Mouse (Mus musculus) CH12.LX (cell line): Measurements from ENCODE around the gene Lrrc29. TPM values are rescaled to one million over a fixed set of nuclear protein-coding genes. Genes with fewer than 3 reads are reported as not detected.

Experiments
- DNase-seq: peaks from one replicate; pipeline ENCODE4 v3.0.0-alpha.2; 2013; ENCODE audit errors: extremely low read depth
- H3K27ac ChIP-seq: 2 replicates; pipeline ENCODE4 v1.5.1; 2012; ENCODE audit warnings: low read depth, mild to moderate bottlenecking, control low read depth, moderate library complexity; ENCODE audit not compliant: insufficient read depth
- H3K27me3 ChIP-seq: replicated peaks from 2 replicates; pipeline ENCODE3; 2012; ENCODE audit warnings: inconsistent platforms
- H3K36me3 ChIP-seq, 2 experiments: replicated peaks in 1 of 2; 2 replicates each; pipeline versions ENCODE3 to v1.6.1; 2012; ENCODE audit warnings: inconsistent platforms in 1 of 2, low read length in 1 of 2, mild to moderate bottlenecking in 1 of 2, mixed read lengths in 1 of 2, moderate library complexity in 1 of 2; ENCODE audit not compliant: control insufficient read depth in 1 of 2, insufficient read depth in 1 of 2
- H3K4me1 ChIP-seq, 2 experiments: 2 replicates each; pipeline ENCODE4 v1.6.1; 2012; ENCODE audit warnings: inconsistent platforms in 1 of 2, moderate library complexity in 1 of 2; ENCODE audit not compliant: insufficient read depth in 2 of 2, control insufficient read depth in 1 of 2
- H3K4me2 ChIP-seq: 2 replicates; pipeline ENCODE4 v1.6.1; 2012; ENCODE audit warnings: low read depth, mild to moderate bottlenecking, control low read depth; ENCODE audit not compliant: poor library complexity, insufficient read depth, severe bottlenecking
- H3K4me3 ChIP-seq, 3 experiments: fragments of 150-350 bp in 1 of 3; sonication (generic) in 1 of 3; replicated peaks in 1 of 3; 2 replicates each; pipeline versions ENCODE3 to v1.5.1; 2011 to 2012; ENCODE audit warnings: low read depth in 2 of 3, low read length in 2 of 3, mild to moderate bottlenecking in 2 of 3, moderate library complexity in 2 of 3, control low read depth in 1 of 3, improper control_type of control experiment in 1 of 3, inconsistent platforms in 1 of 3, mixed read lengths in 1 of 3; ENCODE audit not compliant: poor library complexity in 1 of 3
- H3K79me2 ChIP-seq: replicated peaks from 2 replicates; pipeline ENCODE4 v1.6.1; 2012; ENCODE audit warnings: mild to moderate bottlenecking, moderate library complexity; ENCODE audit not compliant: control insufficient read depth, poor library complexity, insufficient read depth, severe bottlenecking; ENCODE audit errors: extremely low read depth
- H3K9ac ChIP-seq: 2 replicates; pipeline ENCODE4 v1.6.1; 2012; ENCODE audit warnings: low read depth, mild to moderate bottlenecking, control low read depth, moderate library complexity; ENCODE audit not compliant: insufficient read depth
- H3K9me3 ChIP-seq: replicated peaks from 2 replicates; pipeline ENCODE3; 2012; ENCODE audit warnings: low read length, inconsistent platforms, mixed read lengths
- BHLHE40 ChIP-seq: IDR thresholded peaks from 2 replicates; pipeline ENCODE4 v1.6.1; 2011; ENCODE audit warnings: mild to moderate bottlenecking, low read depth, low read length, improper control_type of control experiment
- CHD1 ChIP-seq: IDR thresholded peaks from 2 replicates; pipeline ENCODE4 v1.6.1; 2012; ENCODE audit warnings: low read depth, low read length, improper control_type of control experiment, inconsistent platforms
- CHD2 ChIP-seq: IDR thresholded peaks from 2 replicates; pipeline ENCODE4 v1.6.1; 2011; ENCODE audit warnings: low read length, improper control_type of control experiment
- CTCF ChIP-seq, 2 experiments: IDR thresholded peaks in 1 of 2; conservative IDR thresholded peaks in 1 of 2; 2 replicates each; pipeline ENCODE4 v1.5.1; 2011 to 2012; ENCODE audit warnings: low read depth in 2 of 2, low read length in 2 of 2, improper control_type of control experiment in 1 of 2, inconsistent platforms in 1 of 2, mild to moderate bottlenecking in 1 of 2, moderate library complexity in 1 of 2
- E2F4 ChIP-seq: IDR thresholded peaks from 2 replicates; pipeline ENCODE4 v1.6.1; 2011; ENCODE audit warnings: low read depth, low read length, improper control_type of control experiment; ENCODE audit not compliant: insufficient replicate concordance
- ELF1 ChIP-seq: IDR thresholded peaks from 2 replicates; pipeline ENCODE4 v1.6.1; 2014; ENCODE audit warnings: low read depth, mild to moderate bottlenecking, inconsistent platforms, low read length, improper control_type of control experiment
- EP300 ChIP-seq: IDR thresholded peaks from 2 replicates; pipeline ENCODE4 v1.6.1; 2011; ENCODE audit warnings: low read length, improper control_type of control experiment
- ETS1 ChIP-seq: conservative IDR thresholded peaks from 2 replicates; pipeline ENCODE4 v1.6.1; 2012; ENCODE audit warnings: low read depth, mild to moderate bottlenecking, inconsistent platforms, low read length, improper control_type of control experiment, moderate library complexity
- GABPA ChIP-seq: IDR thresholded peaks from 2 replicates; pipeline ENCODE4 v1.6.1; 2012; ENCODE audit warnings: low read depth, low read length, improper control_type of control experiment, inconsistent platforms; ENCODE audit not compliant: insufficient replicate concordance
- HCFC1 ChIP-seq: IDR thresholded peaks from 2 replicates; pipeline ENCODE4 v1.6.1; 2012; ENCODE audit warnings: low read depth, mild to moderate bottlenecking, inconsistent platforms, low read length, improper control_type of control experiment
- IRF4 ChIP-seq: IDR thresholded peaks from 2 replicates; pipeline ENCODE4 v1.6.1; 2014; ENCODE audit warnings: low read depth, mild to moderate bottlenecking, inconsistent platforms, low read length, improper control_type of control experiment
- JUN ChIP-seq: IDR thresholded peaks from 2 replicates; pipeline ENCODE4 v1.6.1; 2011; ENCODE audit warnings: low read depth, mild to moderate bottlenecking, low read length, improper control_type of control experiment, moderate library complexity; ENCODE audit not compliant: insufficient read depth
- JUND ChIP-seq: conservative IDR thresholded peaks from 2 replicates; pipeline ENCODE4 v1.6.1; 2011; ENCODE audit warnings: low read depth, low read length, improper control_type of control experiment
- KAT2A ChIP-seq: IDR thresholded peaks from 2 replicates; pipeline ENCODE4 v1.6.1; 2012; ENCODE audit warnings: low read length, improper control_type of control experiment, inconsistent platforms; ENCODE audit not compliant: insufficient replicate concordance
- MAFK ChIP-seq: IDR thresholded peaks from 2 replicates; pipeline ENCODE4 v1.6.1; 2011; ENCODE audit warnings: low read length, improper control_type of control experiment; ENCODE audit not compliant: insufficient replicate concordance
- MAX ChIP-seq: IDR thresholded peaks from 2 replicates; pipeline ENCODE4 v1.6.1; 2011; ENCODE audit warnings: low read length, improper control_type of control experiment
- MAZ ChIP-seq: IDR thresholded peaks from 2 replicates; pipeline ENCODE4 v1.6.1; 2012; ENCODE audit warnings: low read depth, mild to moderate bottlenecking, inconsistent platforms, low read length, improper control_type of control experiment, moderate library complexity
- MEF2A ChIP-seq: IDR thresholded peaks from 2 replicates; pipeline ENCODE4 v1.6.1; 2014; ENCODE audit warnings: low read depth, mild to moderate bottlenecking, inconsistent platforms, low read length, improper control_type of control experiment, borderline replicate concordance
- MXI1 ChIP-seq: IDR thresholded peaks from 2 replicates; pipeline ENCODE4 v1.6.1; 2011; ENCODE audit warnings: mild to moderate bottlenecking, low read depth, low read length, improper control_type of control experiment
- MYC ChIP-seq: IDR thresholded peaks from 2 replicates; pipeline ENCODE4 v1.6.1; 2011; ENCODE audit warnings: low read depth, mild to moderate bottlenecking, improper control_type of control experiment, low read length
- NELFE ChIP-seq: IDR thresholded peaks from 2 replicates; pipeline ENCODE4 v1.6.1; 2011; ENCODE audit warnings: low read depth, low read length, improper control_type of control experiment
- NRF1 ChIP-seq: IDR thresholded peaks from 2 replicates; pipeline ENCODE4 v1.6.1; 2014; ENCODE audit warnings: low read depth, mild to moderate bottlenecking, inconsistent platforms, low read length, improper control_type of control experiment, moderate library complexity
- PAX5 ChIP-seq: IDR thresholded peaks from 2 replicates; pipeline ENCODE4 v1.6.1; 2012; ENCODE audit warnings: low read length, inconsistent platforms, mixed read lengths
- POLR2A ChIP-seq: IDR thresholded peaks from 2 replicates; pipeline ENCODE4 v1.6.1; 2011; ENCODE audit warnings: low read depth, mild to moderate bottlenecking, improper control_type of control experiment, low read length
- POLR2AphosphoS2 ChIP-seq: IDR thresholded peaks from 2 replicates; pipeline ENCODE4 v1.6.1; 2011; ENCODE audit warnings: low read depth, low read length, improper control_type of control experiment
- RAD21 ChIP-seq: IDR thresholded peaks from 2 replicates; pipeline ENCODE4 v1.6.1; 2011; ENCODE audit warnings: low read depth, mild to moderate bottlenecking, low read length, improper control_type of control experiment, moderate library complexity
- RCOR1 ChIP-seq: conservative IDR thresholded peaks from 2 replicates; pipeline ENCODE4 v1.6.1; 2012; ENCODE audit warnings: low read depth, mild to moderate bottlenecking, inconsistent platforms, low read length, improper control_type of control experiment
- SIN3A ChIP-seq: IDR thresholded peaks from 2 replicates; pipeline ENCODE4 v1.6.1; 2012; ENCODE audit warnings: low read length, improper control_type of control experiment, inconsistent platforms
- SMC3 ChIP-seq: IDR thresholded peaks from 2 replicates; pipeline ENCODE4 v1.6.1; 2011; ENCODE audit warnings: low read depth, low read length, improper control_type of control experiment
- TBP ChIP-seq: conservative IDR thresholded peaks from 2 replicates; pipeline ENCODE4 v1.6.1; 2011; ENCODE audit warnings: low read depth, low read length, improper control_type of control experiment
- TCF12 ChIP-seq: IDR thresholded peaks from 2 replicates; pipeline ENCODE4 v1.6.1; 2014; ENCODE audit warnings: low read depth, mild to moderate bottlenecking, inconsistent platforms, low read length, improper control_type of control experiment
- UBTF ChIP-seq: IDR thresholded peaks from 2 replicates; pipeline ENCODE4 v1.6.1; 2012; ENCODE audit warnings: low read depth, mild to moderate bottlenecking, inconsistent platforms, low read length, improper control_type of control experiment, moderate library complexity
- USF1 ChIP-seq: IDR thresholded peaks from 2 replicates; pipeline ENCODE4 v1.6.1; 2014; ENCODE audit warnings: low read depth, mild to moderate bottlenecking, inconsistent platforms, low read length, improper control_type of control experiment
- USF2 ChIP-seq: conservative IDR thresholded peaks from 2 replicates; pipeline ENCODE4 v1.6.1; 2011; ENCODE audit warnings: low read depth, low read length, improper control_type of control experiment
- ZC3H11A ChIP-seq: IDR thresholded peaks from 2 replicates; pipeline ENCODE4 v1.6.1; 2012; ENCODE audit warnings: low read depth, mild to moderate bottlenecking, inconsistent platforms, low read length, improper control_type of control experiment
- ZKSCAN1 ChIP-seq: IDR thresholded peaks from 2 replicates; pipeline ENCODE4 v1.6.1; 2012; ENCODE audit warnings: low read depth, inconsistent platforms, low read length, improper control_type of control experiment, borderline replicate concordance
- ZMIZ1 ChIP-seq: IDR thresholded peaks from 2 replicates; pipeline ENCODE4 v1.6.1; 2012; ENCODE audit warnings: low read depth, mild to moderate bottlenecking, inconsistent platforms, low read length, improper control_type of control experiment
- ZNF384 ChIP-seq: IDR thresholded peaks from 2 replicates; pipeline ENCODE4 v1.6.1; 2012; ENCODE audit warnings: low read depth, low read length, improper control_type of control experiment, inconsistent platforms
- dilution Hi-C: fragments of 300-500 bp; cut with MboI; formaldehyde crosslinking; loops from 2 replicates; pipeline ENCODE4 v1.14.3; 2020; ENCODE audit warnings: low sequenced_read_pairs; ENCODE audit not compliant: extremely low pct_unique_long_range_greater_than_20kb, extremely low pct_ligation_motif_present
- in situ Hi-C: fragments of 300-500 bp; cut with MboI; formaldehyde crosslinking; loops from 3 replicates; pipeline ENCODE4 v1.14.3; 2019; ENCODE audit warnings: low sequenced_read_pairs, low pct_ligation_motif_present, low pct_unique_long_range_greater_than_20kb, mixed read lengths
- polyA plus RNA-seq: library from polyadenylated mRNA; unstranded; fragments of >175 nt; gene quantifications from 2 replicates; pipeline ENCODE4 v1.2.1, GENCODE M21; 2012; ENCODE audit warnings: low read depth; ENCODE audit not compliant: insufficient read length
- total RNA-seq, 2 experiments: library from RNA; depleted of rRNA; stranded (reverse); fragments of 300-350 nt in 1 of 2; fragments of >200 nt in 1 of 2; gene quantifications; 2 replicates each; pipeline ENCODE4 v1.2.3; 2012 to 2014

The Lrrc29 gene
- total and polyA plus RNA-seq, 3 experiments, result 1.4 to 1.8 (median 1.7) TPM

- H3K9ac ChIP-seq, result peak overlapping the region; percentile 64
- peaks cover 23% of the 10 kb centered on the region for H3K9me3 ChIP-seq
- in situ Hi-C loops (no loop called here), dilution Hi-C loops (no loop called here)
- peak overlapping the region; percentile 52 for H3K4me2 ChIP-seq
- peaks cover 22 to 38% of the 10 kb centered on the region in 2 experiments for H3K36me3 ChIP-seq
- no peaks in the 10 kb centered on the region for H3K27me3 ChIP-seq
- H3K79me2 ChIP-seq, result no peaks in the 10 kb centered on the region
- TF ChIP-seq CTCF (conservative IDR thresholded peaks at IDR 0.05 in 1 of 2, IDR thresholded peaks at IDR 0.05 in 1 of 2; ENCODE audit: low read depth in 2 of 2, low read length in 2 of 2) (no peak), MEF2A (0 out of 2 replicates have a peak, but pooled peaks have one; percentile 11), MXI1 (peak; percentile 86), USF2 (no peak), RAD21 (no peak), JUND (no peak), MYC (0 out of 2 replicates have a peak, but pooled peaks have one; percentile 46), PAX5 (no peak), ZKSCAN1 (no peak), POLR2A (peak; percentile 56; the same call in 1 of the 2 replicates), POLR2AphosphoS2 (no peak), USF1 (no peak), ELF1 (peak; percentile 86), EP300 (no peak), MAX (peak; percentile 55; the same call in 1 of the 2 replicates), HCFC1 (no peak; the same call in 1 of the 2 replicates), NELFE (peak; percentile 53; the same call in 1 of the 2 replicates), E2F4 (no peak), KAT2A (no peak), JUN (no peak), RCOR1 (no peak), GABPA (no peak), CHD2 (no peak), IRF4 (no peak; the same call in 1 of the 2 replicates), ZMIZ1 (no peak), SMC3 (no peak), SIN3A (peak; percentile 92), ETS1 (no peak), CHD1 (0 out of 2 replicates have a peak, but pooled peaks have one; percentile 36), TBP (0 out of 2 replicates have a peak, but pooled peaks have one; percentile 42), BHLHE40 (no peak), NRF1 (no peak), TCF12 (0 out of 2 replicates have a peak, but pooled peaks have one; percentile 38), MAZ (0 out of 2 replicates have a peak, but pooled peaks have one; percentile 55), MAFK (no peak), UBTF (no peak), ZC3H11A (no peak), ZNF384 (no peak)
- H3K4me3 ChIP-seq, result peak overlapping the region; percentile 79 to 86 (median 83)
- peak; percentile 81 for DNase-seq
- peak overlapping the region; percentile 13; the same call in 1 of the 2 replicates for H3K27ac ChIP-seq
- H3K4me1 ChIP-seq, result peaks cover 4 to 40% of the 10 kb centered on the region in 2 experiments; a peak in 3 of 4 replicates
Observed at GRCm38 (mm10) chr8:105265128-105265527, 61.0 kb downstream of the Lrrc29 start.
